Mouse (Mus musculus) heart, adult 11 months (tissue): ENCODE data around the gene 9830107B12Rik.
A peak's percentile ranks its signal among the peaks of the same experiment; 100 is the strongest.

Source experiments
- DNase-seq: peaks from one replicate; pipeline ENCODE4 v3.0.0; 2022

The 9830107B12Rik gene

GRCm38 (mm10) chr17:48146120-48146519 lies at the start of gene 9830107B12Rik:
Gene 9830107B12Rik (minus strand): TSS chr17:48146268.
- DNase-seq = no peak

DNA sequence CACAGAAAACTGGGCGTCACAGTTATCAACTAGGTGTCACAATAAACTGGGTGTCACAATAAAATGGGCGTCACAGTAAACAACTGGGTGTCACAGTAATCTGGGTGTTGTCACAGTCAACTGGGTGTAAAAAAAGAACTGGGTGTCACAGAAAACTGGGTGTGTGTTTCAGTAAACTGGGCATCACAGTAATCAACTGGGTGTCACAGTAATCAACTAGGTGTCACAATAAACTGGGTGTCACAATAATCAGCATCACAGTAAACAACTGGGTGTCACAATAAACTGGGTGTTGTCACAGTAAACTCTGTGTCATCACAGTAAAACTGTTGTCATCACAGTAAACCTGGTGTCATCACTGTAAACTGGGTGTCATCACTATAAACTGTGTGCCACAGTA lies 46.3 kb upstream of the 9830107B12Rik start:
- DNase-seq = peak; percentile 33

GRCm38 (mm10) chr17:48185252-48185651 lies 39.2 kb upstream of the 9830107B12Rik start:
- peak; percentile 51 for DNase-seq

DNA sequence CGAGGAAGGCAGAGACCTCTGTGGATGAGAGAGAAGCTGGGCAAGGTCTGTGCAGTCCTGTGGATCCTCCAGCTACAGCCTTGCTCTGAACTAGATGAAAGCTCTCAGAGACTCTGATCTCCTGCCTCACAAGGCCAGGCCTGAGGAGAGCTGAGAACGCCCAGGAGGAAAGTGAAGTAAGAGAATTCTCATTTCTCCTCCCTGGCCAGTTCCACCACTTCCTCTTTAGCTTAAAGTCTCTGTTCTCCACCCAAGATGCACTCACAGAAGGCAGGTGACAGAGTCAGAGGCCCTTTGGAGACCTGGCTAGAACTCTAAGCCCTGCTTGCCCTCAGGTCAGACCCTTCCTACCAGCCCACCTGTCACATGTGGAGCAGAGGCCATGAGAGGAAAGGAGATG lies 21.0 kb upstream of the 9830107B12Rik start, which contains the start of gene A530064D06Rik:
TSS of gene A530064D06Rik (minus strand) at position 173 of the 400 bp plus-strand sequence.
- peak; percentile 29 for DNase-seq

DNA sequence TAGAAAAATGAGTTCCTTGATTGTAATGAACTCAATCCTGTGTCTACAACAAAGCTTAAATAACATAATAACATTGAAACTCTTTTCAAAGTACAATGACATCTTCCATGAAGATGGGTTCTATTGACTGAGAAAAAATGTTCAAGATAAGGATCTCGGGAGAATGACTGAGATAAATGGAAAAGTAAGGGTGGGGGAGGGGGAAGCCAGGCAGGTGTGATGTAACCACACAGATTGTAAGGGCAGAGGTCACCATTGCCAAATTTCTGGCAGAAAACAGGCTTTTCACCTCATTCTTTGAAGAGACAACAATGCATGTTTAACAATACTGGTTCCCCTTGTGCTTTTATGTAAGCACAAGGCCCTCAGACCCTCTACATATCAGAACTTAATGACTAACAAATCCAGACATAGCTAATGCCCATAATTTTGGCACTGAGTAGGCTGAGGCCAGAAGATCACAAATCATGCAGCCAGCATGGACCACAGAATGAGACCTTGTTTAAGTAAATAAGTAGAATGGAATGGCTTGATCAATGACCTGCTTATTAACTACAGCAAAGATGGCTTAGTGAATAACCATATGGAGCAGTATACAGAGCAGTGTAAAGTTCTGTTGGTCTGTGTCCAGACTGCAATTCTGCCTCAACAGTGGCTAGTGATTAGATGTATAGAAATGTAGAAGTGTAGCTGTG lies 11.5 kb upstream of the 9830107B12Rik start:
- DNase-seq = peak; percentile 31

DNA sequence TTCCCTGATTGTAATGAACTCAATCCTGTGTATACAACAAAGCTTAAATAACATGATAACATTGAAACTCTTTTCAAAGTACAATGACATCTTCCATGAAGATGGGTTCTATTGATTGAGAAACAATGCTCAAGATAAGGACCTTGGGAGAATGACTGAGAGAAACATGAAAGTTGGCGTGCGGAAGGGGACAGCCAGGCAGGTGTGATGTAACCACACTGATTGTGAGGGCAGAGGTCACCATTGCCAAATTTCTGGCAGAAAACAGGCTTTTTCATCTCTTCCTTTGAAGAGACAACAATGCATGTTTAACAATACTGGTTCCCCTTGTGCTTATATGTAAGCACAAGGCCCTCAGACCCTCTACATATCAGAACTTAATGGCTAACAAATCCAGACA lies 13.3 kb downstream of the 9830107B12Rik start:
- DNase-seq = no peak

GRCm38 (mm10) chr17:48120456-48120855 lies 25.6 kb downstream of the 9830107B12Rik start:
- peak; percentile 68 for DNase-seq

GRCm38 (mm10) chr17:48119656-48120055 lies 26.4 kb downstream of the 9830107B12Rik start:
- peak; percentile 93 for DNase-seq

- peak; percentile 71 for DNase-seq
Observed at GRCm38 (mm10) chr17:48118570-48118969, 27.5 kb downstream of the 9830107B12Rik start.

DNA sequence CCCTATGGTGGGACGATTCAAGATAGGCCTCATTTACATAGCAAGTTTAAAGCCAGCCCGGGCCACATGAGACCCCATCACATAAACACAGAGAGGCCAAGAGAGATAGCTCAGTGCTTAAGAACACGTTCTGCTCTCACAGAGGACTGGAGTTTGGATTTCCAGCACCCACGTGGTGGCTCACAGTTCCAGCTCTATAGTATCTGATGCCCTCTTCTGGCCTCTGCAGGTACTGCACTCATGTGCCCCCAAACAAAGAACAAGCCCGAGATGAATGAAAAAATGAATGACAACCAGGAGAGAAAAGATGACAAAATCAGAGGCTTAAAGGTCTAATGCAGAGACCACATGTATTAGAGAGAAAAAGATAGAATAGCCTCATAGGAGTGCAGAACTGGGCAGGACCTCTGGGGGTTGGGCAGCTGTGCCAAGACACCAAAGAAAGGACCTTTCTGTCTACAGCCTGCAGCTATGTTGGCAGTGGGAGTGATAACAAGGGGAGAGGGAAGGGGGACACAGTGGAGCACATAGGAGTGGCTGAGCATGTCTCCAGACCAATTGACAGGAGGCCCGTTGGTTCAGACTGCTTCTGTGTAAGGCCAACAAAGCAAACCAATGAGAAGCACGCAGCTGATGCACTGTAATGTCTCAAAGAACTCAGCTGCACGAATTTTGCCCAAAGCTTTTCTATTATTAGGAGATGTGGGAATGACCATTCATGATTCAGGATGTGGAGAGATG lies 35.4 kb downstream of the 9830107B12Rik start:
- no peak for DNase-seq

- DNase-seq = no peak
Observed at GRCm38 (mm10) chr17:48108520-48108919, 37.5 kb downstream of the 9830107B12Rik start.

- no peak for DNase-seq
Observed at GRCm38 (mm10) chr17:48107862-48108261, 38.2 kb downstream of the 9830107B12Rik start.

GRCm38 (mm10) chr17:48107333-48107732 lies 38.7 kb downstream of the 9830107B12Rik start:
- DNase-seq = no peak

- DNase-seq = peak; percentile 97
Observed at GRCm38 (mm10) chr17:48100441-48101417, 45.3 kb downstream of the 9830107B12Rik start.

GRCm38 (mm10) chr17:48099312-48099711 lies 46.8 kb downstream of the 9830107B12Rik start:
- no peak for DNase-seq

DNA sequence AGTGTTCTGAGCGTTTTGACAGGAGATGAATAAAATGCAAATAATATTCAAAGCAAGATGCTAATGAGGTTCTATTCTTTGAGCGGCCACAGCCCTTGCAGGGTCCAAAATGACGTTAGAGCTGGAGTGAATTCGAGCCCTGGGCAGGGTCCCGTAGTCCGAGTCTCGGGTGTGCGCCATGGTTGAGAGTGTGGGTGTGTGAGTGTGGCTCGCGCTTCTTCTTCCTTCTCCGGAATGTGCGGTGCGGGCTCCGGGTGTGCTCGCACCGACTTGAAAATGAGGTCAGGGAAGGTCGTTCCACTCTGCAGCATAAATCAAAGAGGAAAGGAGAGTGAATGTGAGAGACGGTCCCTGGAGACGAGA lies 47.6 kb downstream of the 9830107B12Rik start:
- no peak for DNase-seq

GRCm38 (mm10) chr17:48097743-48098527 lies 48.1 kb downstream of the 9830107B12Rik start:
- DNase-seq = no peak

DNA sequence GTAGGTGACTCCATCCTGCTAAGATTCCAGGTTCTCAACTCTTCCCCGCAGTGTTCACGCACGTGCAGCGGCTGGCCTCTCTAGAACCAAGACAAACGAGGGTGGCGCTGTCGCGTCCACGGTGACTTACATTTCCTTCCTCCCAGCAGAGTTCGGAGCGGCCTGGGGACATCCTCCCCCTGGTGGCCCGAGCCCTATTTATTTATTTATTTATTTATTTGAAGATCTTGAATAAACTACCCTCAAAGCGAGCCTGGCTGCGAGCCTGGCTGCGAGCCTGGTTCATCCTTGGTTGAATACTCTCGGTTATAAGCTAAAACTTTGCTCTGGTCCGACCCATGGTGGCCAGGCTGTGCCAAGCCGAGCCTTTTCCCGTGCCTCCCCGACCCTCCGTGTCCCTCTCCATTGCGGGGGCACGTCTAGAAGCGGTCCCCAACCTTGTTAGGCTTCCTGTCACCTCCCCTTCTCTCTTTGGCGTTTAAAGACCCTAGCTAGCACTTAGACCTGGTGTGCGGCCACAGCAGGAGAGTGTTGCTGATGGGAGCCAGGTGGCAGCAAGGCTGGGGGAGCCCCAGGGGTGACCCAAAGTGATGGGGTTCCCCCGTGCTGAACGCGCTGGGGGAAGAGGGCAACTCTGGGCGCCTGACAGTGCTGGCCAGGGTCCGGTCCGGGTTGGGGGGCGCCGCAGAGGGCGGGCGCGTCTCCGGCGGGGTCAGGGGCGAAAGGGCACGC lies 48.9 kb downstream of the 9830107B12Rik start:
- peak; percentile 91 for DNase-seq

DNA sequence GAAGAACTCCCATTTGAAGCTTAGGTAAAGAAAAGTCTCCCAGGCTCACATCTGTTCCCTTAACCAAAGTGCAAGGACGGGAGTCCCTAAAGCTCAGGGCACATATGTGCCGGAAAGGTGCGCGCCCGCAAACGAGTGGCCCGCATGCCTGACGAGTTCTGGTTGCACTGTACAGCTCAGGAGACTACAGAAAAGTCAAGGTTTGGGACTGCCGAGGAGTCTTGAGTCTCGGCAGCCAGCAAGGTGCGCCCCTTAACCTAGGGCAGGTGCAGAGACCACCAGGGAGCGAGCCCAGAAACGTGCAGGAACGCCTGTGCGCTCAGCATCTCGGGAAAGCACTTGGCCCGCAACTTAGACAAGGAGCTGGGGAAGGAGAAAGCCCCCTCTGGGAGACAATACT lies 49.7 kb downstream of the 9830107B12Rik start:
- no peak for DNase-seq

DNA sequence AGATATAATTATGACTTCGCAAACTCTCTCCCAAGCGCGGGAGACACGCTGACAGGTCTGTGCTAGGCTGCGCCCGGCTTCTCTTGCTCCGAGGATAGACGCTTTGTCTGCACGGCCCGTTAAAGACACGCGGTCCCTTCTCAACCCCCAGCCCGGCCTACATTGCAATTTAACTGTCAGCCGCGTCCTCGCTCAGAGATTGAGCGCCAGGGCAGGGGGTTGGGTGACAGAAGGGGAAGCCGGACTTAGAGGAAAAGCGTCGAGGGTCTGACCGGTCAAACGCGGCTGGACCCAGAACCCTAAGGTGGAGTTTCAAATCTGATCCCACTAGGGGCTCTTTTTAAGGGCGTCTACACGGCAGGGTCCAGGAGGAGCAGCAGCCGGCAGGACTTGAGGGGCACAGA lies 50.3 kb downstream of the 9830107B12Rik start:
- peak; percentile 84 for DNase-seq
